Mouse (Mus musculus): Measurements from ENCODE around the gene Htr1f. TPM values are rescaled to one million over a fixed set of nuclear protein-coding genes. Genes with fewer than 3 reads are reported as not detected.

Htr1f gene
- polyA plus RNA-seq, 1 experiment from 2014 or later: 0.08 TPM

DNA sequence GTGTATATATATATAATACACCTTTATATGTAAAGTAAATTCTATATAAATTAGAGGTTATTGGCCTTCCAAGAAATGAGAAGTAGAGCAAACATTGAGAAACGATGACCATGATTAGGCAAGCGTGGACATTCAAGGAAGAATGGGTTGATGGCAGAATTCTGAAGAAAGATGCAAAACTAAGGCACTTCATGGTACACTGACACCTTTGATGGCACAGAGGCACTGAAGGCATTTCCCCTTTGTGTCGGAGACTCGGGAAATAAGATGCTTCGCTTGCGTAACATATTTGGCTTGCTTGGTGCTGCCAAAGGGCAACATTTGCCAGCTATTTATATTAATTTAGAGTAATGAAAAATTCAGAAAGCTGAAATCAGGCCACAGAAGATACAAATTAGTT lies 118.1 kb downstream of the Htr1f start:
- ATAC-seq (ENCODE audit: low FRiP score, low TSS enrichment): no peak
- no peak overlapping the region for H3K9ac ChIP-seq (ENCODE audit: low read depth, low read length)
- no peak overlapping the region for H3K4me3 ChIP-seq (ENCODE audit: low read length)
- H3K36me3 ChIP-seq (ENCODE audit: control insufficient read depth, insufficient read depth, low read length): no peaks in the 10 kb centered on the region
- 92% methylated on average over 6 of the region's 6 CpGs for WGBS
- no peaks in the 10 kb centered on the region for H3K4me1 ChIP-seq (ENCODE audit: control insufficient read depth, insufficient read depth, low read length)
- H3K9me3 ChIP-seq (ENCODE audit: control insufficient read depth, low read length): no peaks in the 10 kb centered on the region
- H3K4me2 ChIP-seq (replicated peaks; ENCODE audit: low read depth, low read length): no peak overlapping the region
- no peaks in the 10 kb centered on the region for H3K27me3 ChIP-seq (ENCODE audit: control insufficient read depth, insufficient read depth, low read length)
- H3K27ac ChIP-seq (ENCODE audit: low read depth, low read length): no peak overlapping the region

DNA sequence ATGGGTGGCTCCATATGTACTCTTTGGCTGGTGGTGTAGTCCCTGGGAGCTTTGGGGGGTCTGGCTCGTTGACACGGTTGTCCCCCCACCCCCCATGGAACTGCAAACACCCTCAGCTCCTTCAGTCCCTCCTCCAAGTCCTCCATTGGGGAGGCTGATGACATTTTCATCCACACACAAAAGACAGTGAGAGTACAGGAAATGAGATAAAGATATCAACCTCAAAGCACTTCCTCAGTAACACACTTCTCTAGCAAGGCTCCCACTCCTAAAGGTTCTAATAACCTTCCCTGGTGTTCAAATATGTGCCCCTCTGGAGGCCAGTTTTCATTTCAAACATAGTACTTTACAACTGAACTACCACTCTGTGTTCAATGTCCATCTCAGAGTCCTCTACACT lies 118.6 kb downstream of the Htr1f start:
- ATAC-seq (ENCODE audit: low FRiP score, low TSS enrichment): no peak
- no peak overlapping the region for H3K4me3 ChIP-seq (ENCODE audit: low read length)
- H3K27ac ChIP-seq (ENCODE audit: low read depth, low read length): no peak overlapping the region
- H3K36me3 ChIP-seq (ENCODE audit: control insufficient read depth, insufficient read depth, low read length): no peaks in the 10 kb centered on the region
- 79% methylated on average over 2 of the region's 2 CpGs for WGBS
- no peaks in the 10 kb centered on the region for H3K9me3 ChIP-seq (ENCODE audit: control insufficient read depth, low read length)
- H3K9ac ChIP-seq (ENCODE audit: low read depth, low read length): no peak overlapping the region
- no peaks in the 10 kb centered on the region for H3K4me1 ChIP-seq (ENCODE audit: control insufficient read depth, insufficient read depth, low read length)
- H3K27me3 ChIP-seq (ENCODE audit: control insufficient read depth, insufficient read depth, low read length): no peaks in the 10 kb centered on the region
- H3K4me2 ChIP-seq (replicated peaks; ENCODE audit: low read depth, low read length): no peak overlapping the region

DNA sequence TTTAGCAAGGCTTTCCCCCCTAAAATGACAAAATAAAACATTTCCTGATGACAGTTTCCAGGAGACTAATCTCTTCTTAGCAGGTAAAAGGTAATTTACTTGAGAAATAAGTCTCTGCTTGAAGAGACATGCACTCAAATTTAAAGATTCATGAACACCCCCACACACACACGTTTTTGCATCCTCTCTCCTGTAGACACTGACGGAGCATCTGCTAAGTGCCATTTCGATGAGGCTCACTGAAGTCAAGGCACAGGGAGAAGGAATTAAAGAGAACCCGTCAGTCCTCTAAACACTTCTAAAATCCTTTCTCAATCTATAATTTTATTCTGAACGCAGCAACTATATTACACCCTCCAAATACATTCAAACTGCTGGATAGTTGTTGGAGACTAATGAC lies 131.0 kb downstream of the Htr1f start:
- no peaks in the 10 kb centered on the region for H3K9me3 ChIP-seq (ENCODE audit: control insufficient read depth, low read length)
- no peak overlapping the region for H3K4me3 ChIP-seq (ENCODE audit: low read length)
- H3K27me3 ChIP-seq (ENCODE audit: control insufficient read depth, insufficient read depth, low read length): no peaks in the 10 kb centered on the region
- no peak overlapping the region for H3K27ac ChIP-seq (ENCODE audit: low read depth, low read length)
- no peaks in the 10 kb centered on the region for H3K4me1 ChIP-seq (ENCODE audit: control insufficient read depth, insufficient read depth, low read length)
- no peak overlapping the region for H3K9ac ChIP-seq (ENCODE audit: low read depth, low read length)
- WGBS: 83% methylated on average over 5 of the region's 5 CpGs
- no peak for ATAC-seq (ENCODE audit: low FRiP score, low TSS enrichment)
- no peaks in the 10 kb centered on the region for H3K36me3 ChIP-seq (ENCODE audit: control insufficient read depth, insufficient read depth, low read length)
- no peak overlapping the region for H3K4me2 ChIP-seq (replicated peaks; ENCODE audit: low read depth, low read length)

DNA sequence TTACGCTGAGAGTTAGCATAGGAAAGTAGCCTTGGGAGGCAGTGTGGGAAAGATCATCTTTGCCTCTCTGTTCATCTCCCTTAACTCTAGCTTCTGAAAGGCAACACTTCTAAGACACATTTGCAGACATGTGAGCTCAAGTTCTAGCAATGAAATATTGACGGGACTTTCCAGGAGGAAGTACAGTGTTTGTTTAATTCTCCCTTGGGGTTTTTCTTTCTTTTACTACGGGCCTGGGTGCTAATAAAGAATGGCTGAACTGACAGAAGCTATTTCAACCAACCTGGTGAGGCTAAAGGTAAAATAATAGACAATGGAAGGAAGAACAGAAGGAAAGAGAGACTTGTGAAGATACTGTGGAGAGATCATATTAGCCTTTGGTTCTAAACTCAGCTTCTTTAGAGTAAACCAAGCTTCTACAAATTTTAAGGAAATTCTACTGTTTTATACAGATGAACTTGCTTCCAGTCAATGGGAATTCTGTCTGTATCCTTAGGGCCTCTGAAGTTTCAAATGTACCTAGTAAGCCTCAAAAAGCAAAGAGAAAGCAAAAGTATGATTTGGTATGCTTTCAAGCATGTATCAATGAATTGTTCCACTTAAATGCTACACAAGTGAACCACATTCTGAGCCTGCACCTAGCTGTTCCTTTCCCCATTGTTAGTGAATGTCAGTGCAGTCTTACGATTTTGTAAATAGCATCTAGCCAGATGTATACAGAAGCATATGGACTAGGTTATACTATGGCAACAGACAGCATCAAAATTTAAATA lies 131.9 kb downstream of the Htr1f start:
- H3K4me1 ChIP-seq (ENCODE audit: control insufficient read depth, insufficient read depth, low read length): no peaks in the 10 kb centered on the region
- H3K27me3 ChIP-seq (ENCODE audit: control insufficient read depth, insufficient read depth, low read length): no peaks in the 10 kb centered on the region

DNA sequence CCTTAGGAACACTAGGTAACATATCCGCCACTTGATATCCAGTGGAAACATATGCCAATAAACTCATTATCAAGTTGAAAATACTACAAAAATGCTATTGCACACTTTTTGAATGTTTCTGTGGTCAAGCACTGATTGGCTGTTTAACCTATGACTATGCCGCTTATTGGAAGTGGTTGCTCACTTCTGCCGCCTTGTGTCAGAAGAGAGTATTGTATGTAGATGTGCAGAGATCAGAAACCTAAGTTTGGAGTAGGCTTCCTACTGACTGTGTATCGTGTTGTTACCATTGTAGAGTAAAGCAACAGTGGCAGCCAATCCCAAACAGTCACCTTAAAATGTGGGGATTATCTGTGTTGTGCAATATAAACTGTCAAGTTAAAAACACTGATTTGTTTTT lies 144.0 kb downstream of the Htr1f start:
- Histone ChIP-seq H3K4me2 (replicated peaks; ENCODE audit: low read depth, low read length) (no peak overlapping the region), H3K9ac (ENCODE audit: low read depth, low read length) (no peak overlapping the region), H3K27me3 (ENCODE audit: control insufficient read depth, insufficient read depth, low read length) (no peaks in the 10 kb centered on the region), H3K4me3 (ENCODE audit: low read length) (no peak overlapping the region), H3K4me1 (ENCODE audit: control insufficient read depth, insufficient read depth, low read length) (no peaks in the 10 kb centered on the region), H3K36me3 (ENCODE audit: control insufficient read depth, insufficient read depth, low read length) (no peaks in the 10 kb centered on the region), H3K9me3 (ENCODE audit: control insufficient read depth, low read length) (0 out of 2 replicates have a peak, but pooled peaks cover 3% of the 10 kb centered on the region), H3K27ac (ENCODE audit: low read depth, low read length) (no peak overlapping the region)
- no peak for ATAC-seq (ENCODE audit: low FRiP score, low TSS enrichment)
- 91% methylated on average over 4 of the region's 4 CpGs for WGBS

More for the DNA sequence above, 131.9 kb downstream of the Htr1f start:
- Histone ChIP-seq H3K4me3 (ENCODE audit: low read length) (no peak overlapping the region), H3K4me2 (replicated peaks; ENCODE audit: low read depth, low read length) (no peak overlapping the region), H3K27ac (ENCODE audit: low read depth, low read length) (no peak overlapping the region), H3K36me3 (ENCODE audit: control insufficient read depth, insufficient read depth, low read length) (no peaks in the 10 kb centered on the region), H3K9me3 (ENCODE audit: control insufficient read depth, low read length) (no peaks in the 10 kb centered on the region), H3K9ac (ENCODE audit: low read depth, low read length) (no peak overlapping the region)
- WGBS: 50% methylated on average over 4 of the region's 4 CpGs
- no peak for ATAC-seq (ENCODE audit: low FRiP score, low TSS enrichment)

DNA sequence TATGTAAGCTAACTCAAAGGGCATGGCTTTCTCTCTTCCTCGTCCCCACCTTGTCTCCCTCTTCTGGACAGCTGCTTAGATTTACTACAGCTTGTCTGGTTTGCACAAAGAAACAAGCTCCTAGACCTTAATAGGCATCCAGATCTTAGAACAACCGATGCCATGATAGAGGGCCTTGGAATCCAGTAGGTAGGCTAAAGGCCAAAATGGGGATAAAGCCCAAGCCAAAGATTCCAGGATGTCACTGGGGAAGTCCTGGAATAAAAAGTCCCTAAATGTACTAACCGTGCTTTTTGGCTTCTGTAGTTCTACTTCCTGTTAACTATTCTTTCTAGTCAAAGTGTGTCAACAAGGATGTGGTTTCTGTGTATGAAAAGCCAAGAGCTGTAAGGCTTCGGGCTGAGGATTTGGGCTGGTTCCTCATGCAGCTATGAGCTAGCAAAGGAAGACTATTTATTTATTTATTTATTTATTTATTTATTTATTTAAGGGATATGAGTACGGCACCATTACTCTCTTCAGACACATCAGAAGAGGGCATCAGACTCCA lies 163.9 kb downstream of the Htr1f start:
- Histone ChIP-seq H3K9ac (ENCODE audit: low read depth, low read length) (no peak overlapping the region), H3K36me3 (ENCODE audit: control insufficient read depth, insufficient read depth, low read length) (no peaks in the 10 kb centered on the region), H3K27ac (ENCODE audit: low read depth, low read length) (no peak overlapping the region), H3K4me3 (ENCODE audit: low read length) (no peak overlapping the region), H3K27me3 (ENCODE audit: control insufficient read depth, insufficient read depth, low read length) (no peaks in the 10 kb centered on the region), H3K4me2 (replicated peaks; ENCODE audit: low read depth, low read length) (no peak overlapping the region), H3K9me3 (ENCODE audit: control insufficient read depth, low read length) (no peaks in the 10 kb centered on the region), H3K4me1 (ENCODE audit: control insufficient read depth, insufficient read depth, low read length) (no peaks in the 10 kb centered on the region)
- ATAC-seq (ENCODE audit: low FRiP score, low TSS enrichment): no peak
- WGBS: 86% methylated on average over 5 of the region's 5 CpGs

DNA sequence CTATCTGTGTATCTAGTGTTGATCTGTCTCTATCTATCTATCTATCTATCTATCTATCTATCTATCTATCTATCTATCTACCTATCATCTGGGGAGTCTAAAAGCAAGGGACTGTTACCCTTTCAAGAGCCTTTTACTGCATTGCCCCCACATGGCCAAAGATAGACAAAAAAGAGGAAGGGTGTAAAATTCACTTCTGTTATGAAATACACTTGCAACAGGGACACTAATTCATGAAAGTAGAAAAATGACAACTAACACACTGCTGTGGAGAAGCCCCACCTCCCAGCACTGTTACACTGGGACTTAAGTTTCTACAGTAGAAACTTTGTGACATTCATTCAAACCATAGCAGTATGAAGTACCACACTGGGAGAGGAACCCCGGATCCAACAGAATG lies 170.9 kb downstream of the Htr1f start:
- WGBS: 95% methylated on average over 1 of the region's 1 CpGs
- Histone ChIP-seq H3K4me3 (ENCODE audit: low read length) (no peak overlapping the region), H3K4me1 (ENCODE audit: control insufficient read depth, insufficient read depth, low read length) (no peaks in the 10 kb centered on the region), H3K9me3 (ENCODE audit: control insufficient read depth, low read length) (no peaks in the 10 kb centered on the region), H3K4me2 (replicated peaks; ENCODE audit: low read depth, low read length) (no peak overlapping the region), H3K27ac (ENCODE audit: low read depth, low read length) (no peak overlapping the region), H3K9ac (ENCODE audit: low read depth, low read length) (no peak overlapping the region), H3K36me3 (ENCODE audit: control insufficient read depth, insufficient read depth, low read length) (no peaks in the 10 kb centered on the region), H3K27me3 (ENCODE audit: control insufficient read depth, insufficient read depth, low read length) (no peaks in the 10 kb centered on the region)
- ATAC-seq (ENCODE audit: low FRiP score, low TSS enrichment): no peak

DNA sequence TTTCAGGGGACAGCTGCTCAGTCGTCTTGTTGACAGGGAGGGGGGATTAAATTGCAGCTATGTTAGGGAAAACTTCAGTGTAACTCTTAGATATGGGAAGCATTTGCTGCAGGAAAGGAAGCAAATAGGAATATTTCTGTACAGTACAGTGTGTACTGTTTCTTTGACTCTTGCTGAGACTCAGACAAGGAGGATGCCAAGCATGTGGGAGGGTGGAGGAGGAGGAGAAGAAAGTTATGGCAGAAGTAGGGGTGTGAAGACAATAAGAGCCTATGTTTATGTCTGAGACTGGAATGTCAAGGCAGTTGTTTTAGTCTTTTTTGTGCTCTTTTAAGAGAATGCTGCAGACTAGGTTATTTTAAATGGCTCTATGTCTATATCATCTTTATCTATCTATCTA lies 171.6 kb downstream of the Htr1f start:
- Histone ChIP-seq H3K27me3 (ENCODE audit: control insufficient read depth, insufficient read depth, low read length) (no peaks in the 10 kb centered on the region), H3K4me2 (replicated peaks; ENCODE audit: low read depth, low read length) (no peak overlapping the region), H3K4me1 (ENCODE audit: control insufficient read depth, insufficient read depth, low read length) (no peaks in the 10 kb centered on the region), H3K36me3 (ENCODE audit: control insufficient read depth, insufficient read depth, low read length) (no peaks in the 10 kb centered on the region), H3K27ac (ENCODE audit: low read depth, low read length) (no peak overlapping the region), H3K9me3 (ENCODE audit: control insufficient read depth, low read length) (no peaks in the 10 kb centered on the region), H3K4me3 (ENCODE audit: low read length) (no peak overlapping the region), H3K9ac (ENCODE audit: low read depth, low read length) (no peak overlapping the region)
- ATAC-seq (ENCODE audit: low FRiP score, low TSS enrichment): no peak
- WGBS: 44% methylated on average over 1 of the region's 1 CpGs

DNA sequence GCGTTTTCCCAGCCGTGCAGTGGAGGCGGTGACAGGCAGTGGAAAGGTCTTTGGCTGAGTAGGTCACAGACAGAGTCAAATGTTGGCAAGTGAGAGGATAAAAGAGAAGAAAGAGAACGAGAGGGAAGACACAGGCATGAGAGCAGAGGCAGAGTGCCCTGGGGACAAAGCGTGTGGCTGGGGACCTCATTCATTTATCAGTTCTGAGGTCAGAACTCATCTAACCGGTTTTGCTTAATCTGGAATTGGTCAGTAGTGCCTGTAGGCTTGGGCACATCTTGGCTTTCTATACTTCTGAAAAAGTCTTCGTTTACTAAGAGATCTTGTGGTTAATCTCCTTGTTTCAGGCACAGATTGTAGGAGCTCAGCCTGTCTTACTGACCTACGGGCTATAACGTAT lies 182.2 kb downstream of the Htr1f start:
- H3K9ac ChIP-seq (ENCODE audit: low read depth, low read length): no peak overlapping the region
- WGBS: 35% methylated on average over 9 of the region's 9 CpGs
- no peak for ATAC-seq (ENCODE audit: low FRiP score, low TSS enrichment)

More for the DNA sequence above, 182.2 kb downstream of the Htr1f start:
- Histone ChIP-seq H3K4me2 (replicated peaks; ENCODE audit: low read depth, low read length) (no peak overlapping the region), H3K4me3 (ENCODE audit: low read length) (no peak overlapping the region), H3K27ac (ENCODE audit: low read depth, low read length) (no peak overlapping the region), H3K36me3 (ENCODE audit: control insufficient read depth, insufficient read depth, low read length) (no peaks in the 10 kb centered on the region), H3K27me3 (ENCODE audit: control insufficient read depth, insufficient read depth, low read length) (no peaks in the 10 kb centered on the region), H3K9me3 (ENCODE audit: control insufficient read depth, low read length) (no peaks in the 10 kb centered on the region), H3K4me1 (ENCODE audit: control insufficient read depth, insufficient read depth, low read length) (no peaks in the 10 kb centered on the region)
